Mouse (Mus musculus) CD4-positive, CD25-positive, alpha-beta regulatory T cell, adult 9 weeks (primary cell): ENCODE results near the gene Stx1b. TPM values are rescaled to one million over a fixed set of nuclear protein-coding genes. Genes with fewer than 3 reads are reported as not detected.

Experiments used
- polyA plus RNA-seq: library from polyadenylated mRNA; unstranded; fragments of 100-300 nt; shearing (Covaris generic); gene quantifications from one replicate; pipeline ENCODE4 v1.2.1, GENCODE M21; 2017

The Stx1b gene
- 0.15 TPM for polyA plus RNA-seq

GRCm38 (mm10) chr7:127824176-127824871, at the start of gene Stx1b, which contains the start of gene Stx4a:
TSS of gene Stx1b (minus strand) at chr7:127824549.
TSS of gene Stx4a (plus strand) at chr7:127824294.

GRCm38 (mm10) chr7:127800435-127801009, 23.8 kb downstream of the Stx1b start, which contains the start of gene Hsd3b7:
TSS of gene Hsd3b7 (plus strand) at chr7:127800604.

GRCm38 (mm10) chr7:127785308-127785707, 39.0 kb downstream of the Stx1b start, which contains the start of gene Gm49388:
TSS of gene Gm49388 (plus strand) at chr7:127785608.

GRCm38 (mm10) chr7:127776426-127776825, 47.9 kb downstream of the Stx1b start, which contains the start of gene Setd1a:
TSS of gene Setd1a (plus strand) at chr7:127776670.

GRCm38 (mm10) chr7:127769651-127770038, 54.7 kb downstream of the Stx1b start, which contains the start of gene Orai3:
TSS of gene Orai3 (plus strand) at chr7:127769815.

Other genes starting within 250 kb of the Stx1b start
- 0.48 TPM for gene Ccdc189, start 236.0 kb downstream of the Stx1b start, polyA plus RNA-seq
- 154 TPM for gene Rnf40, start 235.8 kb downstream of the Stx1b start, polyA plus RNA-seq
- 2.3 TPM for gene Zfp629, start 208.8 kb downstream of the Stx1b start, polyA plus RNA-seq
- 8.8 TPM for gene Bcl7c, start 115.6 kb downstream of the Stx1b start, polyA plus RNA-seq
- not detected for gene Ctf1, start 111.8 kb downstream of the Stx1b start, polyA plus RNA-seq
- gene Ctf2, start 92.4 kb downstream of the Stx1b start, polyA plus RNA-seq, result not detected
- 0.87 TPM for gene Fbxl19, start 80.0 kb downstream of the Stx1b start, polyA plus RNA-seq
- gene Orai3, start 54.7 kb downstream of the Stx1b start, polyA plus RNA-seq, result 31.0 TPM
- 1.8 TPM for gene Setd1a, start 47.9 kb downstream of the Stx1b start, polyA plus RNA-seq
- gene Gm49388, start 38.9 kb downstream of the Stx1b start, polyA plus RNA-seq, result not detected
- gene Hsd3b7, start 23.9 kb downstream of the Stx1b start, polyA plus RNA-seq, result 2.5 TPM
- gene Stx4a, start 255 bp downstream of the Stx1b start, polyA plus RNA-seq, result 174 TPM
- 57.7 TPM for gene Zfp646, start 51.7 kb upstream of the Stx1b start, polyA plus RNA-seq
- 19.7 TPM for gene Zfp668, start 52.3 kb upstream of the Stx1b start, polyA plus RNA-seq
- 0.94 TPM for gene Prss53, start 66.4 kb upstream of the Stx1b start, polyA plus RNA-seq
- gene Gm21974, start 70.9 kb upstream of the Stx1b start, polyA plus RNA-seq, result not detected
- 63.8 TPM for gene Vkorc1, start 71.1 kb upstream of the Stx1b start, polyA plus RNA-seq
- gene Bckdk, start 79.5 kb upstream of the Stx1b start, polyA plus RNA-seq, result 62.3 TPM
- gene Kat8, start 88.0 kb upstream of the Stx1b start, polyA plus RNA-seq, result 57.8 TPM
- gene Prss8, start 105.6 kb upstream of the Stx1b start, polyA plus RNA-seq, result not detected
- 4.9 TPM for gene Prss36, start 122.2 kb upstream of the Stx1b start, polyA plus RNA-seq
- gene Fus, start 142.9 kb upstream of the Stx1b start, polyA plus RNA-seq, result 203 TPM
- gene Pycard, start 169.3 kb upstream of the Stx1b start, polyA plus RNA-seq, result 357 TPM
- gene Trim72, start 179.4 kb upstream of the Stx1b start, polyA plus RNA-seq, result not detected
- gene Itgam, start 238.1 kb upstream of the Stx1b start, polyA plus RNA-seq, result 1.6 TPM
- gene Gm49368, start 238.1 kb upstream of the Stx1b start, polyA plus RNA-seq, result not detected